Mouse (Mus musculus): ENCODE data around the gene Rabep1. TPM values are rescaled to one million over a fixed set of nuclear protein-coding genes. Genes with fewer than 3 reads are reported as not detected.
"Not testable (repeated sequence)": the region's sequence is repeated elsewhere in the genome, so short reads cannot be mapped to it uniquely, and the experiment has no call there.

Gene Rabep1
- polyA plus RNA-seq, 1 experiment from 2014 or later = 25.7 TPM

GRCm38 (mm10) chr11:70838610-70839009, 6.0 kb upstream of the Rabep1 start:
- Histone ChIP-seq H3K4me1 (replicated peaks; ENCODE audit: control insufficient read depth, insufficient read depth, low read length) (peaks cover 1% of the 10 kb centered on the region; the same call in 1 of the 2 replicates), H3K27me3 (replicated peaks; ENCODE audit: control insufficient read depth, insufficient read depth, low read length) (no peaks in the 10 kb centered on the region), H3K36me3 (ENCODE audit: control insufficient read depth, insufficient read depth, low read length) (no peaks in the 10 kb centered on the region), H3K9me3 (ENCODE audit: control insufficient read depth, low read length) (no peaks in the 10 kb centered on the region), H3K4me2 (no peak overlapping the region), H3K27ac (ENCODE audit: low read depth, low read length) (no peak overlapping the region), H3K4me3 (ENCODE audit: low read depth, low read length) (no peak overlapping the region), H3K9ac (ENCODE audit: low read depth, low read length) (no peak overlapping the region)
- DNase-seq (ENCODE audit: low spot score) = no peak
- WGBS = 61% methylated on average over 2 of the region's 2 CpGs
- no peak for ATAC-seq (replicated peaks; ENCODE audit: low FRiP score)

GRCm38 (mm10) chr11:70842983-70843382, 1.6 kb upstream of the Rabep1 start:
- peaks cover 12% of the 10 kb centered on the region for H3K4me1 ChIP-seq (replicated peaks; ENCODE audit: control insufficient read depth, insufficient read depth, low read length)
- no peak for ATAC-seq (replicated peaks; ENCODE audit: low FRiP score)
- H3K9ac ChIP-seq (ENCODE audit: low read depth, low read length) = no peak overlapping the region
- H3K36me3 ChIP-seq (ENCODE audit: control insufficient read depth, insufficient read depth, low read length) = no peaks in the 10 kb centered on the region
- no peak overlapping the region for H3K27ac ChIP-seq (ENCODE audit: low read depth, low read length)
- DNase-seq (ENCODE audit: low spot score) = no peak
- H3K4me3 ChIP-seq (ENCODE audit: low read depth, low read length) = no peak overlapping the region
- no peak overlapping the region; the same call in 1 of the 2 replicates for H3K4me2 ChIP-seq
- no peaks in the 10 kb centered on the region for H3K27me3 ChIP-seq (replicated peaks; ENCODE audit: control insufficient read depth, insufficient read depth, low read length)
- 46% methylated on average over 4 of the region's 4 CpGs for WGBS
- H3K9me3 ChIP-seq (ENCODE audit: control insufficient read depth, low read length) = no peaks in the 10 kb centered on the region

DNA sequence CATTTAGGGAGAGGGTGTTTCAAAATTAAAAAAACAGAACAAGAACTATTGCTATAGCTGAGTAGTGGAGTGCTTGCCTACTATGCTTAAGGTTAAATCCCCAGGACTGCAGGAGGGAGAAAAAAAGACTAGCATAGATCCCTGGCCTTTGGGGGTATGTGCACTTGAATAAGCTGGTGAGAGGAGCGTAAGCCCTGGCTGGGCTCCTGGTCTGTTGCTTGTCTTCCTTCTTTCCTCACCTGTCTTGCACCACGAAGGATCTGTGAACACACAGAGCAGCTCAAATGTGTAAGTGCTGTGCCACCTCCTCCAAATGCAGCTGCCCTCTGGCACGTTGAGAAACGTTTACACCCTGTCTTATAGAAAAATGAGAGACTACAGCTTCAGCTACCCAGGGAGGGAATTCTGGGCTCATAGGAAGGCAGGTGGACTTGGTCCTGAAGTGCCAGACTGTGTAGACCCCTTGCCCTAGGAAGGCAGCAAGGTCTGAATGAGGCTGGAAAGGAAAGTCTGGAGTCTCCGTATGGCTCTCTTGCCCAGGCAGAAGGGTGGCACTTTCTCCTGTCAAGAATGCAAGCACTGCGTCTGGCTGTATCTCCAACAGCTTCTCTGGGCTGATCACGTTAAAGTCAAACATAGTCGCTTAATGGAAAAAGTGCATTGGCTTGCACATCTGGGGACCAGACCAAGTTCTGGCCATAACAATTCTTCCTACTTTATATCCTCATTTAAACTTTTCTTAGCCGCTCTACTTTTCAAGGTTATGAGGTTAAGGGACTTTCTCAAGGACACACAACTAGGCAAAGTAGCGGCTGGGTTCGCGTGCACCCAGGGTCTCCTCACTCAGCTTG, 652 bp upstream of the Rabep1 start:
- H3K4me1 ChIP-seq (replicated peaks; ENCODE audit: control insufficient read depth, insufficient read depth, low read length) = peaks cover 12% of the 10 kb centered on the region
- H3K9me3 ChIP-seq (ENCODE audit: control insufficient read depth, low read length) = no peaks in the 10 kb centered on the region
- ATAC-seq (replicated peaks; ENCODE audit: low FRiP score) (peak; percentile 19), DNase-seq (ENCODE audit: low spot score) (peak; percentile 36)
- no peaks in the 10 kb centered on the region for H3K27me3 ChIP-seq (replicated peaks; ENCODE audit: control insufficient read depth, insufficient read depth, low read length)
- H3K27ac ChIP-seq (ENCODE audit: low read depth, low read length) = no peak overlapping the region
- H3K4me3 ChIP-seq (ENCODE audit: low read depth, low read length) = peak overlapping the region; percentile 97
- 26% methylated on average over 12 of the region's 12 CpGs for WGBS
- peak overlapping the region; percentile 94; the same call in 1 of the 2 replicates for H3K9ac ChIP-seq (ENCODE audit: low read depth, low read length)
- no peaks in the 10 kb centered on the region for H3K36me3 ChIP-seq (ENCODE audit: control insufficient read depth, insufficient read depth, low read length)
- peak overlapping the region; percentile 80 for H3K4me2 ChIP-seq

DNA sequence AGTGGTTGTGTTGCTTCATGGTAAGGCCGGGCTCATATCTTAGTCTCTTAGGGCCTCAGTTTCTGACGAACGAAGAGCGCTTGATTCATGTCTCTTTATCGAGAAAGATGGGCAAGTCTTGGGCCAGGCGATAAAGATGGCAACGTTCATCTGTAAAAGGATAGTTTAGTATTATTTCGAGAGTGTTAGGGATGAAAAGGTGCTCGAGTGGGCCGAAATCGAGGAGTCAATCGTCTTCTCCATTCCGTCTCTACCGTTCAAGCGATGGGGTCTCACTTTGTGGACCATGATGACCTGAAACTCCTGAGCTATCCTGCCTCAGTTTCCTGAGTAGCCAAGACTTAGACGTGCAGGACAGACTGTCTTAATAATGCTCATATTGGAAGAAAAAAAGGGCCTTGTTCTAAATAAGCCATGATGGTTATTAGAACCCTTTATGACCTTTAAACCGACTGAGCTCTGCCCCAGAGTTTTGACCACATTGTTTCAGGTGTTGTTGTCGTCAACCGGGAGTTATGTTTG, 940 bp downstream of the Rabep1 start:
- Histone ChIP-seq H3K27ac (ENCODE audit: low read depth, low read length) (peak overlapping the region; percentile 88; the same call in 1 of the 2 replicates), H3K27me3 (replicated peaks; ENCODE audit: control insufficient read depth, insufficient read depth, low read length) (no peaks in the 10 kb centered on the region), H3K4me3 (ENCODE audit: low read depth, low read length) (peak overlapping the region; percentile 97), H3K4me1 (replicated peaks; ENCODE audit: control insufficient read depth, insufficient read depth, low read length) (peaks cover 12% of the 10 kb centered on the region), H3K9me3 (ENCODE audit: control insufficient read depth, low read length) (no peaks in the 10 kb centered on the region), H3K9ac (ENCODE audit: low read depth, low read length) (peak overlapping the region; percentile 94), H3K36me3 (ENCODE audit: control insufficient read depth, insufficient read depth, low read length) (no peaks in the 10 kb centered on the region), H3K4me2 (peak overlapping the region; percentile 80)
- WGBS = 3% methylated on average over 19 of the region's 19 CpGs
- DNase-seq (ENCODE audit: low spot score) (peak; percentile 36), ATAC-seq (replicated peaks; ENCODE audit: low FRiP score) (peak; percentile 27; the same call in 1 of the 2 replicates)

DNA sequence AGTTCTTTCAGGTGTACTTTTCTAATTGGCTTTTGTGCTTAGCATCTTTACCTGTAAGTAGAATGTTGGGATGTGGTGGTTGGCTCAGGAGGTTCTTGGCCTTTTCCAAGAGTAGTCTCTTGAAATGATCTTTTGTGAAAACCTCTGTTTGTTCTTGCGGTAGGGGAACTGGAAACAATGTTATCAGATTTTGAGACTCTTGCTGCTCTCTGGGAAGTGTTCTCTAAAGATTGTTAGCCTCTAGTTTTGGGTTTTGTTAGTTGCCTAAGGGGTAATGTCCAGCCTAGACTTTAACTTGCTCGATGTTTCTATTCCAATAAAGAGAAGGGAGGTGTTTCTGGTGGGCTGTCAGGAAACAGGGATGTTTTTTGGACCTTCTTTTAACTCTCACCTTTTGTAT, 1.5 kb downstream of the Rabep1 start:
- ATAC-seq (replicated peaks; ENCODE audit: low FRiP score) (no peak), DNase-seq (ENCODE audit: low spot score) (no peak)
- Histone ChIP-seq H3K9me3 (ENCODE audit: control insufficient read depth, low read length) (no peaks in the 10 kb centered on the region), H3K27me3 (replicated peaks; ENCODE audit: control insufficient read depth, insufficient read depth, low read length) (no peaks in the 10 kb centered on the region), H3K9ac (ENCODE audit: low read depth, low read length) (peak overlapping the region; percentile 94), H3K27ac (ENCODE audit: low read depth, low read length) (no peak overlapping the region), H3K4me3 (ENCODE audit: low read depth, low read length) (peak overlapping the region; percentile 97), H3K36me3 (ENCODE audit: control insufficient read depth, insufficient read depth, low read length) (no peaks in the 10 kb centered on the region), H3K4me2 (peak overlapping the region; percentile 80), H3K4me1 (replicated peaks; ENCODE audit: control insufficient read depth, insufficient read depth, low read length) (peaks cover 12% of the 10 kb centered on the region)
- 28% methylated on average over 2 of the region's 2 CpGs for WGBS

DNA sequence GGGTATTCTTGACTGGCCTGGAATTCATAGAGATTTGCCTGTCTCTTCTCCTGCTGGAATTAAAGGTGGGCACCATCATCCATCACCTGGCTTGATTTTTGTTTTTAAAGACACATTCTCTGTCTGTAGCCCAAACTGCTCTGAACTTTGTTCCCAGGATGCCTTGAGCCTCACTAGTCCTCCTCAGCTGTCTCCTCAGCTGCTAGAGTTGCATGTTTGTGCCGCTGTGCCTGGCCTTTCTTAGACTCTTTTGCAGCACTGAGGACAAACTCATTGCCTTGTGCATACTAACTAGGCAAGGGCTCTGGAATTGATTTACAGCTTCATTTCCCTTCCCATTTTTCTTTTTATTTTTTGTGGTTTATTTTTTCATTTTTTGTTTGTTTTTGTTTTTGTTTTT, 15.8 kb downstream of the Rabep1 start:
- H3K4me1 ChIP-seq (replicated peaks; ENCODE audit: control insufficient read depth, insufficient read depth, low read length) = 0 out of 2 replicates have a peak, but pooled peaks cover 3% of the 10 kb centered on the region
- H3K36me3 ChIP-seq (ENCODE audit: control insufficient read depth, insufficient read depth, low read length) = peaks cover 2% of the 10 kb centered on the region; the same call in 1 of the 2 replicates
- ATAC-seq (replicated peaks; ENCODE audit: low FRiP score) = no peak
- H3K4me2 ChIP-seq = no peak overlapping the region
- WGBS = 91% methylated on average over 1 of the region's 1 CpGs
- H3K9ac ChIP-seq (ENCODE audit: low read depth, low read length) = no peak overlapping the region
- DNase-seq (ENCODE audit: low spot score) = no peak
- no peak overlapping the region for H3K4me3 ChIP-seq (ENCODE audit: low read depth, low read length)
- no peak overlapping the region for H3K27ac ChIP-seq (ENCODE audit: low read depth, low read length)
- H3K27me3 ChIP-seq (replicated peaks; ENCODE audit: control insufficient read depth, insufficient read depth, low read length) = no peaks in the 10 kb centered on the region
- no peaks in the 10 kb centered on the region for H3K9me3 ChIP-seq (ENCODE audit: control insufficient read depth, low read length)

DNA sequence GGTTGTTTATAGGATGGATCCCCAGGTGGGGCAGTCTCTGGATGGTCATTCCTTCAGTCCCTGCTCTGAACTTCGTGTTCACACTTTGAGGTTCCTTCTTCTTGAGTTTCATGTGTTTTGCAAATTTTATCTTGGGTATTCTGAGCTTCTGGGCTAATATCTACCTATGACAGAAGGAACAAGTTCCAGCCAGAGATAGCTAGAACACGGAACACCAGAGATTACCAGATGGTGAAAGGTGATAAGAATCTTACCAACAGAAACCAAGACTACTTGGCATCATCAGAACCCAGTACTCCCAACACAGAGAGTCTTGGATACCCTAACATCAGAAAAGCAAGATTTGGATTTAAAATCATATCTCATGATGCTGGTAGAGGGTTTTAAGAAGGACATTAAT, 18.6 kb downstream of the Rabep1 start:
- H3K27me3 ChIP-seq (replicated peaks; ENCODE audit: control insufficient read depth, insufficient read depth, low read length); ATAC-seq (replicated peaks; ENCODE audit: low FRiP score); H3K4me2 ChIP-seq; H3K9me3 ChIP-seq (ENCODE audit: control insufficient read depth, low read length); H3K36me3 ChIP-seq (ENCODE audit: control insufficient read depth, insufficient read depth, low read length); H3K4me1 ChIP-seq (replicated peaks; ENCODE audit: control insufficient read depth, insufficient read depth, low read length); H3K9ac ChIP-seq (ENCODE audit: low read depth, low read length); DNase-seq (ENCODE audit: low spot score); H3K4me3 ChIP-seq (ENCODE audit: low read depth, low read length); H3K27ac ChIP-seq (ENCODE audit: low read depth, low read length): not testable (repeated sequence)
- 48% methylated on average over 2 of the region's 2 CpGs for WGBS

DNA sequence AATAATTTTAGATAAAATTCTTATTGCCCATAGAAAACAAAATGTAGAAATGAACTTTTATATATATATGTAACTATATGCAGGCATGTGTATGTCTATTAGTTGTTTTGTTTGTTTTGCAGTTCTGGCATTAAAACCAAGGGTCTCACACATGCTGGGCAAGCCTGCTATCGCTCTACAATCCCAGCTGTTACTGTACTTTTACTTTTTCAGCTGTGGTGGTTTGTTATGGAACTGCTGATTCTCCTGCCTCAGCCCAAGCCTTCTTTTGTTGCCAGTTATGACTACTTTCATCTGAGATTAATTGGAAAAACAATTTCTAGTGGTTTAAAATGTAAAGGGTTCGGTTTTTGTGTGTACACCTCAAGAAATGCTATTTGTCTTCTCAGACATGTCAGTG, 20.6 kb downstream of the Rabep1 start:
- no peaks in the 10 kb centered on the region for H3K9me3 ChIP-seq (ENCODE audit: control insufficient read depth, low read length)
- ATAC-seq (replicated peaks; ENCODE audit: low FRiP score) (no peak), DNase-seq (ENCODE audit: low spot score) (no peak)
- H3K4me3 ChIP-seq (ENCODE audit: low read depth, low read length) = no peak overlapping the region
- 88% methylated on average over 2 of the region's 2 CpGs for WGBS
- no peak overlapping the region for H3K27ac ChIP-seq (ENCODE audit: low read depth, low read length)
- H3K4me1 ChIP-seq (replicated peaks; ENCODE audit: control insufficient read depth, insufficient read depth, low read length) = peaks cover 7% of the 10 kb centered on the region; the same call in 1 of the 2 replicates
- H3K4me2 ChIP-seq = no peak overlapping the region
- peaks cover 2% of the 10 kb centered on the region; the same call in 1 of the 2 replicates for H3K36me3 ChIP-seq (ENCODE audit: control insufficient read depth, insufficient read depth, low read length)
- no peak overlapping the region for H3K9ac ChIP-seq (ENCODE audit: low read depth, low read length)
- H3K27me3 ChIP-seq (replicated peaks; ENCODE audit: control insufficient read depth, insufficient read depth, low read length) = no peaks in the 10 kb centered on the region
